Mouse (Mus musculus) liver, postnatal 0 days (tissue): ENCODE data around the gene Thyn1. TPM values are rescaled to one million over a fixed set of nuclear protein-coding genes. Genes with fewer than 3 reads are reported as not detected.

Source experiments
- ATAC-seq: fragments of 200-750 bp; cut with Nextera tagmentation; 2 replicates; pipeline ENCODE4 v1.8.0; 2017; ENCODE audit warnings: mild to moderate bottlenecking, moderate library complexity
- DNase-seq: peaks from one replicate; pipeline ENCODE4 v3.0.0-alpha.2; 2016
- H3K27ac ChIP-seq: fragments of 300-500 bp; sonication (generic); 2 replicates; pipeline ENCODE4 v1.5.1; 2014; ENCODE audit warnings: antibody characterized with exemption, moderate library complexity, mild to moderate bottlenecking, low read depth
- H3K27me3 ChIP-seq: fragments of 300-500 bp; sonication (generic); 2 replicates; pipeline ENCODE4 v1.6.1; 2014; ENCODE audit warnings: low read length, control low read depth, mixed read lengths; ENCODE audit not compliant: insufficient read depth
- H3K36me3 ChIP-seq: fragments of 300-500 bp; sonication (generic); replicated peaks from 2 replicates; pipeline ENCODE4 v1.6.1; 2014; ENCODE audit warnings: mild to moderate bottlenecking, control low read depth, low read length, moderate library complexity, mixed read lengths; ENCODE audit not compliant: insufficient read depth
- H3K4me1 ChIP-seq: fragments of 300-500 bp; sonication (generic); 2 replicates; pipeline ENCODE4 v1.6.1; 2014; ENCODE audit warnings: antibody characterized with exemption, mild to moderate bottlenecking, control low read depth; ENCODE audit not compliant: insufficient read depth
- H3K4me2 ChIP-seq: fragments of 300-500 bp; sonication (generic); 2 replicates; pipeline ENCODE4 v1.6.1; 2014; ENCODE audit warnings: low read depth, mild to moderate bottlenecking, low read length, moderate library complexity, mixed read lengths
- H3K4me3 ChIP-seq: fragments of 300-500 bp; sonication (generic); 2 replicates; pipeline ENCODE4 v1.5.1; 2014; ENCODE audit warnings: low read depth, low read length
- H3K9ac ChIP-seq: fragments of 300-500 bp; sonication (generic); replicated peaks from 2 replicates; pipeline ENCODE4 v1.6.1; 2014; ENCODE audit warnings: mild to moderate bottlenecking, moderate library complexity
- H3K9me3 ChIP-seq: fragments of 300-500 bp; sonication (generic); 2 replicates; pipeline ENCODE4 v1.6.1; 2016; ENCODE audit warnings: mild to moderate bottlenecking, control low read depth, low read length, mixed read lengths
- CTCF ChIP-seq: sonication (generic); IDR thresholded peaks from 2 replicates; pipeline ENCODE4 v1.5.1; 2016; ENCODE audit warnings: antibody characterized with exemption, low read depth
- EP300 ChIP-seq: IDR thresholded peaks from 2 replicates; pipeline ENCODE4 v1.6.1; 2016; ENCODE audit warnings: antibody characterized with exemption, low read depth, mild to moderate bottlenecking
- WGBS: fragments of 180-500 bp; shearing (Covaris S2); extraction: QIAGEN DNeasy Blood & Tissue Kit; methylation state at CpG from one replicate; pipeline ENCODE4 v1.1.7; 2014; ENCODE audit not compliant: insufficient replicate concordance; 5-methylcytosine and 5-hydroxymethylcytosine counted together
- polyA plus RNA-seq: library from polyadenylated mRNA; unstranded; fragments of >200 nt; fragmentation: Nextera tagmentation; extraction: Ambion mirVana; gene quantifications from 2 replicates; pipeline ENCODE4 v1.2.1, GENCODE M21; 2015

Thyn1 gene
- polyA plus RNA-seq: 34.4 and 35.6 TPM in 2 replicates

GRCm38 (mm10) chr9:26999461-27000395, at the start of gene Thyn1, which contains the start of gene Acad8:
Gene Thyn1, plus strand, starts transcription at chr9:26999710.
Gene Acad8, minus strand, starts transcription at chr9:26999566.
- Histone ChIP-seq H3K36me3 (peaks cover 12% of the 10 kb centered on the region), H3K27ac (peak within 1 kb of the TSS; percentile 81), H3K4me2 (peak within 1 kb of the TSS; percentile 98), H3K4me3 (peak within 1 kb of the TSS; percentile 78), H3K4me1 (peaks cover 24% of the 10 kb centered on the region), H3K27me3 (no peaks in the 10 kb centered on the region), H3K9ac (peak within 1 kb of the TSS; percentile 82), H3K9me3 (no peaks in the 10 kb centered on the region)
- under 1% methylated on average over 35 of the region's 35 CpGs for WGBS
- ATAC-seq: peak; percentile 100
- DNase-seq: peak; percentile 95
- TF ChIP-seq EP300 (no peak), CTCF (no peak)

- no peak for ATAC-seq
- no peak for DNase-seq
- WGBS: 83% methylated on average over 9 of the region's 9 CpGs
- Histone ChIP-seq H3K4me2 (no peak overlapping the region), H3K4me3 (no peak overlapping the region), H3K4me1 (no peaks in the 10 kb centered on the region), H3K36me3 (peaks cover 40% of the 10 kb centered on the region), H3K27me3 (no peaks in the 10 kb centered on the region), H3K9me3 (no peaks in the 10 kb centered on the region), H3K27ac (no peak overlapping the region), H3K9ac (no peak overlapping the region)
- TF ChIP-seq CTCF: no peak
- no peak for TF ChIP-seq EP300
Measured at GRCm38 (mm10) chr9:26977754-26978153, 21.8 kb upstream of the Thyn1 start.

GRCm38 (mm10) chr9:26978776-26979175, 20.7 kb upstream of the Thyn1 start:
- Histone ChIP-seq H3K4me3 (no peak overlapping the region), H3K9me3 (no peaks in the 10 kb centered on the region), H3K27me3 (no peaks in the 10 kb centered on the region), H3K4me1 (no peaks in the 10 kb centered on the region), H3K27ac (no peak overlapping the region), H3K9ac (no peak overlapping the region), H3K36me3 (peaks cover 38% of the 10 kb centered on the region), H3K4me2 (no peak overlapping the region)
- TF ChIP-seq CTCF (no peak), EP300 (no peak)
- DNase-seq: no peak
- 88% methylated on average over 3 of the region's 3 CpGs for WGBS
- no peak for ATAC-seq

- Histone ChIP-seq H3K36me3 (peaks cover 30% of the 10 kb centered on the region), H3K9me3 (no peaks in the 10 kb centered on the region), H3K4me3 (no peak overlapping the region), H3K4me2 (no peak overlapping the region), H3K9ac (no peak overlapping the region), H3K27ac (no peak overlapping the region), H3K27me3 (no peaks in the 10 kb centered on the region), H3K4me1 (no peaks in the 10 kb centered on the region)
- TF ChIP-seq CTCF (no peak), EP300 (no peak)
- 78% methylated on average over 2 of the region's 2 CpGs for WGBS
- no peak for ATAC-seq
- DNase-seq: no peak
Measured at GRCm38 (mm10) chr9:26985090-26985613, 14.4 kb upstream of the Thyn1 start.

GRCm38 (mm10) chr9:26985668-26986277, 13.7 kb upstream of the Thyn1 start:
- DNase-seq (no peak), ATAC-seq (no peak)
- no peaks in the 10 kb centered on the region for H3K27me3 ChIP-seq
- no peaks in the 10 kb centered on the region for H3K4me1 ChIP-seq
- no peak overlapping the region for H3K4me3 ChIP-seq
- H3K9me3 ChIP-seq: no peaks in the 10 kb centered on the region
- no peak overlapping the region for H3K4me2 ChIP-seq
- TF ChIP-seq CTCF: no peak
- H3K27ac ChIP-seq: no peak overlapping the region
- whole genome bisulfite sequencing: 78% methylated on average over 6 of the region's 6 CpGs
- no peak overlapping the region for H3K9ac ChIP-seq
- peaks cover 33% of the 10 kb centered on the region for H3K36me3 ChIP-seq

- WGBS: 84% methylated on average over 4 of the region's 4 CpGs
- no peaks in the 10 kb centered on the region for H3K27me3 ChIP-seq
- H3K27ac ChIP-seq: no peak overlapping the region
- no peaks in the 10 kb centered on the region for H3K9me3 ChIP-seq
- peaks cover 32% of the 10 kb centered on the region for H3K36me3 ChIP-seq
- H3K9ac ChIP-seq: no peak overlapping the region
- TF ChIP-seq CTCF: no peak
- TF ChIP-seq EP300: no peak
- H3K4me2 ChIP-seq: no peak overlapping the region
- no peaks in the 10 kb centered on the region for H3K4me1 ChIP-seq
- DNase-seq (no peak), ATAC-seq (no peak)
- no peak overlapping the region for H3K4me3 ChIP-seq
Measured at GRCm38 (mm10) chr9:26990181-26990580, 9.3 kb upstream of the Thyn1 start.
